Mouse (Mus musculus) hindbrain, embryonic 16.5 days (tissue): Measurements from ENCODE around the gene Sspo. TPM values are rescaled to one million over a fixed set of nuclear protein-coding genes. Genes with fewer than 3 reads are reported as not detected.

ENCODE experiments used
- ATAC-seq: fragments of 200-750 bp; cut with Nextera tagmentation; 2 replicates; pipeline ENCODE4 v1.8.0; 2017; ENCODE audit warnings: moderate TSS enrichment, moderate library complexity
- H3K27ac ChIP-seq: fragments of 300-500 bp; sonication (generic); 2 replicates; pipeline ENCODE4 v1.5.1; 2014; ENCODE audit warnings: low read depth, mild to moderate bottlenecking, control low read depth, low read length, moderate library complexity
- H3K27me3 ChIP-seq: fragments of 300-500 bp; sonication (generic); replicated peaks from 2 replicates; pipeline ENCODE4 v1.6.1; 2014; ENCODE audit warnings: low read length; ENCODE audit not compliant: control insufficient read depth, insufficient read depth
- H3K36me3 ChIP-seq: fragments of 300-500 bp; sonication (generic); 2 replicates; pipeline ENCODE4 v1.6.1; 2014; ENCODE audit warnings: mild to moderate bottlenecking, low read length, moderate library complexity, mixed read lengths; ENCODE audit not compliant: control insufficient read depth, insufficient read depth
- H3K4me1 ChIP-seq: fragments of 300-500 bp; sonication (generic); 2 replicates; pipeline ENCODE4 v1.6.1; 2014; ENCODE audit warnings: low read depth, low read length; ENCODE audit not compliant: control insufficient read depth, insufficient read depth
- H3K4me2 ChIP-seq: fragments of 300-500 bp; sonication (generic); 2 replicates; pipeline ENCODE4 v1.6.1; 2014; ENCODE audit warnings: mild to moderate bottlenecking, low read length, control low read depth, moderate library complexity
- H3K4me3 ChIP-seq: fragments of 300-500 bp; sonication (generic); 2 replicates; pipeline ENCODE4 v1.5.1; 2014; ENCODE audit warnings: mild to moderate bottlenecking, low read length, control low read depth, moderate library complexity
- H3K9ac ChIP-seq: fragments of 300-500 bp; sonication (generic); 2 replicates; pipeline ENCODE4 v1.6.1; 2014; ENCODE audit warnings: low read depth, mild to moderate bottlenecking, control low read depth, low read length, moderate library complexity
- H3K9me3 ChIP-seq: fragments of 300-500 bp; sonication (generic); 2 replicates; pipeline ENCODE4 v1.6.1; 2014; ENCODE audit warnings: mild to moderate bottlenecking, low read length, moderate library complexity; ENCODE audit not compliant: control insufficient read depth
- WGBS: fragments of 180-500 bp; shearing (Covaris S2); extraction: QIAGEN DNeasy Blood & Tissue Kit; methylation state at CpG from one replicate; pipeline ENCODE4 v1.1.7; 2014; 5-methylcytosine and 5-hydroxymethylcytosine counted together
- polyA plus RNA-seq: library from polyadenylated mRNA; unstranded; fragments of >200 nt; fragmentation: Nextera tagmentation; extraction: Ambion mirVana; gene quantifications from 2 replicates; pipeline ENCODE4 v1.2.1, GENCODE M21; 2015

The Sspo gene
- polyA plus RNA-seq, 1 experiment from 2014 or later, result 0.29 TPM

- Histone ChIP-seq H3K9ac (no peak overlapping the region), H3K9me3 (no peaks in the 10 kb centered on the region), H3K4me2 (no peak overlapping the region), H3K4me3 (no peak overlapping the region), H3K27ac (no peak overlapping the region), H3K36me3 (no peaks in the 10 kb centered on the region), H3K27me3 (no peaks in the 10 kb centered on the region; the same call in 1 of the 2 replicates), H3K4me1 (no peaks in the 10 kb centered on the region)
- WGBS, result 92% methylated on average over 13 of the region's 13 CpGs
- ATAC-seq, result no peak
These were observed 17.1 kb downstream of the Sspo start for GRCm38 (mm10) chr6:48464966-48465679.

- 23% methylated on average over 6 of the region's 6 CpGs for WGBS
- H3K4me3 ChIP-seq, result no peak overlapping the region
These were observed 18.7 kb downstream of the Sspo start for GRCm38 (mm10) chr6:48466715-48467114.

GRCm38 (mm10) chr6:48467490-48467889 lies 19.5 kb downstream of the Sspo start:
- H3K27ac ChIP-seq, result no peak overlapping the region
- 83% methylated on average over 7 of the region's 7 CpGs for WGBS
- no peaks in the 10 kb centered on the region; the same call in 1 of the 2 replicates for H3K27me3 ChIP-seq
- H3K9me3 ChIP-seq, result no peaks in the 10 kb centered on the region
- H3K4me3 ChIP-seq, result no peak overlapping the region
- H3K36me3 ChIP-seq, result no peaks in the 10 kb centered on the region
- no peak for ATAC-seq
- no peak overlapping the region for H3K4me2 ChIP-seq
- no peak overlapping the region for H3K9ac ChIP-seq
- H3K4me1 ChIP-seq, result no peaks in the 10 kb centered on the region

More at GRCm38 (mm10) chr6:48466715-48467114, 18.7 kb downstream of the Sspo start:
- ATAC-seq, result no peak
- Histone ChIP-seq H3K27ac (no peak overlapping the region), H3K9me3 (no peaks in the 10 kb centered on the region), H3K4me2 (no peak overlapping the region), H3K36me3 (no peaks in the 10 kb centered on the region), H3K9ac (no peak overlapping the region), H3K4me1 (no peaks in the 10 kb centered on the region), H3K27me3 (no peaks in the 10 kb centered on the region; the same call in 1 of the 2 replicates)

GRCm38 (mm10) chr6:48470739-48471138 lies 22.7 kb downstream of the Sspo start:
- no peak for ATAC-seq
- Histone ChIP-seq H3K4me2 (no peak overlapping the region), H3K9me3 (no peaks in the 10 kb centered on the region), H3K4me1 (no peaks in the 10 kb centered on the region), H3K27me3 (no peaks in the 10 kb centered on the region; the same call in 1 of the 2 replicates), H3K4me3 (no peak overlapping the region), H3K27ac (no peak overlapping the region), H3K9ac (no peak overlapping the region), H3K36me3 (no peaks in the 10 kb centered on the region)
- 91% methylated on average over 2 of the region's 2 CpGs for WGBS

GRCm38 (mm10) chr6:48478446-48478845 lies 30.4 kb downstream of the Sspo start:
- Histone ChIP-seq H3K4me1 (no peaks in the 10 kb centered on the region), H3K27me3 (no peaks in the 10 kb centered on the region), H3K9ac (no peak overlapping the region), H3K27ac (no peak overlapping the region), H3K4me3 (no peak overlapping the region), H3K36me3 (no peaks in the 10 kb centered on the region), H3K4me2 (no peak overlapping the region), H3K9me3 (no peaks in the 10 kb centered on the region)
- ATAC-seq, result 0 out of 2 replicates have a peak, but pooled peaks have one; percentile 40
- 78% methylated on average over 4 of the region's 4 CpGs for WGBS

GRCm38 (mm10) chr6:48482501-48482900 lies 34.5 kb downstream of the Sspo start:
- Histone ChIP-seq H3K9ac (no peak overlapping the region), H3K4me1 (no peaks in the 10 kb centered on the region), H3K36me3 (no peaks in the 10 kb centered on the region), H3K27ac (no peak overlapping the region), H3K9me3 (no peaks in the 10 kb centered on the region), H3K4me3 (no peak overlapping the region), H3K4me2 (no peak overlapping the region), H3K27me3 (no peaks in the 10 kb centered on the region)
- 58% methylated on average over 5 of the region's 5 CpGs for WGBS
- no peak for ATAC-seq

- Histone ChIP-seq H3K27me3 (no peaks in the 10 kb centered on the region), H3K27ac (no peak overlapping the region), H3K4me3 (peak overlapping the region; percentile 14; the same call in 1 of the 2 replicates), H3K4me2 (peak overlapping the region; percentile 44), H3K36me3 (no peaks in the 10 kb centered on the region), H3K9me3 (no peaks in the 10 kb centered on the region), H3K9ac (peak overlapping the region; percentile 43; the same call in 1 of the 2 replicates), H3K4me1 (peaks cover 4% of the 10 kb centered on the region; the same call in 1 of the 2 replicates)
- ATAC-seq, result 0 out of 2 replicates have a peak, but pooled peaks have one; percentile 41
- 17% methylated on average over 16 of the region's 25 CpGs for WGBS
These were observed 40.0 kb downstream of the Sspo start for GRCm38 (mm10) chr6:48487747-48488725.

- Histone ChIP-seq H3K9me3 (no peaks in the 10 kb centered on the region), H3K9ac (no peak overlapping the region), H3K4me1 (peaks cover 4% of the 10 kb centered on the region; the same call in 1 of the 2 replicates), H3K4me3 (no peak overlapping the region), H3K27ac (no peak overlapping the region), H3K27me3 (no peaks in the 10 kb centered on the region), H3K36me3 (no peaks in the 10 kb centered on the region), H3K4me2 (no peak overlapping the region)
- peak; percentile 37; the same call in 1 of the 2 replicates for ATAC-seq
- 64% methylated on average over 3 of the region's 3 CpGs for WGBS
These were observed 41.7 kb downstream of the Sspo start for GRCm38 (mm10) chr6:48489741-48490140.

GRCm38 (mm10) chr6:48491361-48491760 lies 43.3 kb downstream of the Sspo start:
- WGBS, result 78% methylated on average over 9 of the region's 9 CpGs

More at GRCm38 (mm10) chr6:48491361-48491760, 43.3 kb downstream of the Sspo start:
- H3K9ac ChIP-seq, result no peak overlapping the region
- H3K4me3 ChIP-seq, result no peak overlapping the region
- peaks cover 4% of the 10 kb centered on the region; the same call in 1 of the 2 replicates for H3K4me1 ChIP-seq
- H3K27me3 ChIP-seq, result no peaks in the 10 kb centered on the region
- H3K27ac ChIP-seq, result no peak overlapping the region
- H3K36me3 ChIP-seq, result no peaks in the 10 kb centered on the region
- no peak overlapping the region for H3K4me2 ChIP-seq
- ATAC-seq, result no peak
- H3K9me3 ChIP-seq, result no peaks in the 10 kb centered on the region
